Mouse (Mus musculus) brain, embryonic 14.5 days (tissue): Measurements from ENCODE around the gene Vamp1. TPM values are rescaled to one million over a fixed set of nuclear protein-coding genes. Genes with fewer than 3 reads are reported as not detected.
"Not testable (repeated sequence)": the region's sequence is repeated elsewhere in the genome, so short reads cannot be mapped to it uniquely, and the experiment has no call there.

Experiments
- DNase-seq: peaks from one replicate; pipeline ENCODE4 v3.0.0-alpha.2; 2011; ENCODE audit warnings: low read depth
- CTCF ChIP-seq: fragments of 200-500 bp; IDR thresholded peaks from 2 replicates; pipeline ENCODE4 v1.5.1; 2012; ENCODE audit warnings: inconsistent platforms, mild to moderate bottlenecking, moderate library complexity, borderline replicate concordance; ENCODE audit not compliant: insufficient read depth, insufficient read length; ENCODE audit errors: extremely low read depth
- POLR2A ChIP-seq: fragments of 200-500 bp; IDR thresholded peaks from 2 replicates; pipeline ENCODE4 v1.6.1; 2012; ENCODE audit warnings: mild to moderate bottlenecking, inconsistent platforms, borderline replicate concordance; ENCODE audit not compliant: poor library complexity, insufficient read depth, insufficient read length, severe bottlenecking; ENCODE audit errors: extremely low read depth
- polyA plus RNA-seq: library from polyadenylated mRNA; depleted of rRNA; stranded (reverse); fragments of >200 nt; gene quantifications from 2 replicates; pipeline ENCODE4 v1.2.3, GENCODE M21; 2012; rRNA removed

Gene Vamp1
- polyA plus RNA-seq, 1 experiment, result 19.9 TPM

DNA sequence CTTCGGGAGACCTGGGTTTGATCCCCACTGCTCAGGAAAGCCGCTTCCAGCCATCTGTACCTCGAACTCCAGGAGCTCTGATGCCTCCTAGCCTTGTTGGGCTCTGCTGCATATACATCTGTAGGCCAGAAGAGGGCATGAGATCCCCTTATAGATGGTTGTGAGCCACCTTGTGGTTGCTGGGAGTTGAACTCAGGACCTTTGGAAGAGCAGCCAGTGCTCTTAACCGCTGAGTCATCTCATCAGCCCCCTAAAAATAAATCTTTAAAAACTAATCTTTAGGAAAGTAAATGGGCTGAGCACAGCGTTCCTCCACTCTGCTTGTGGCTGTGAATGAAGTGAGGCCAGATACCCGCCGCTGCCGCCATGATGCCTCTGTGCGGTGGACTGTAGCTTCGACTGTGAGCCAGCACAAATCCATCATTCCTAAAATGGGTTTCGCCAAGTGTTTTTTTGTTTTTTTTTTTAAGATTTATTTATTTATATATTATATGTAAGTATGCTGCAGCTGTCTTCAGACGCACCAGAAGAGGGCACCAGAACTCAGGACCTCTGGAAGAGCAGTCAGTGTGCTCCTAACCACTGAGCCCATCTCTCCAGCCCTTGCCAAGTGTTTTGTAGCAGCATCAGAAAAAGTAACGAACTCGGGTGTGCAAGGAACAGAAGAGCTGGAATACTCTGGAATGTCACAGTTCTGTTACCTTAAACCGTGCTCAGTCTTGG is 59.7 kb downstream of the Vamp1 start:
- TF ChIP-seq POLR2A (no peak), CTCF (peak; percentile 38; the same call in 1 of the 2 replicates)

DNA sequence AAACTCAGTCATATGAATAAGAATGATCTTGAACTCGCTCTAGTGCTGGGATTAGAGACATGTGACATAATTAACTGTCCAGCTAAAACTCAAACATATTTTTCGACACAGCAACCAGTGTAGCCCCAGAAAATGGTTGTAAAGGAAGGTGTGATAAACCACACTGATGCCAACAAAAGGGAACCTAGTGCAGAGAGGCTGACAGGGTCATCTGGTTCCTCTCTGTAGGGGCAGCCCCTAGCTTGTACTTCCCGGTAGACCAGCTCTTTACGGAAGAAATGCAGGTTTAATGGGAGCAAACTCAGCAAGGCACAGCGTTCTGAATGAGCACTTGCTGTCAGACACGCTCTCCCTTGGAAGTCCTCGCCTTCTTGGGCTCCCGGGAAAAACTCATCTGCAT is 64.4 kb downstream of the Vamp1 start:
- no peak for DNase-seq
- TF ChIP-seq CTCF (no peak), POLR2A (no peak)

More for the DNA sequence above, 59.7 kb downstream of the Vamp1 start:
- peak; percentile 70 for DNase-seq

DNA sequence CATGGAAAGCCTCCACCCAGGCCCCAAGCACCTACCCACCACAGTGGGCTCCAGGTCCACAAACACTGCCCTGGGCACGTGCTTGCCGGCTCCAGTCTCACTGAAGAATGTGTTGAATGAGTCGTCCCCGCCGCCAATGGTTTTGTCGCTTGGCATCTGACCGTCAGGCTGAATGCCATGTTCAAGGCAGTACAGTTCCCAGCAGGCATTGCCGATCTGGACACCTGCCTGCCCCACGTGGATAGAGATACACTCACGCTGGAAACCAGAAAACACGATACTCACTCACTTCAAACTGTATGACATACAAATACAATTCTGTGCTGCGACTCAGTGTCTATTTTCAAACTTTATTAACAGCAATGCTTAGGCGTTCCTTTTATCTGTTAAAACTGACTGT is 67.4 kb downstream of the Vamp1 start:
- not testable (repeated sequence) for DNase-seq

DNA sequence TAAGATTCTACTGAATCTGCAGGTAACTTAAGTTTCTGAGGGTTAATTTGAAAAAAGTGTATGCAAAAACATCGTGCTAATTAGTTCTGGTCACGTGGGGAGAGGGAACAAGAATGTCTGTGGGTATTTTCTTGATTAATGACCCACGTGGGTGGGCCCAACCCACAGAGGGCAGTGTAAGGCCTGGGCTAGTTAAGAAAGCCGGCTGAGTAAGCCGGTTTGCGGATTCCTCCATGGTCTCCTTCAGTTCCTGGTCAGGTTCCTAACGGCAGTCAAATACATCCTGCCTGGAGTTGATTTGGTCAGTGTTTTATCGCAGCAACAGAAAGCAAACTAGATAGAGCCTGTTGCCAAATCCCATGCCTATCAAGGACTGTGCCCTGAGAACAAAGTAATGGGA is 68.9 kb downstream of the Vamp1 start:
- TF ChIP-seq CTCF (no peak), POLR2A (no peak)

DNA sequence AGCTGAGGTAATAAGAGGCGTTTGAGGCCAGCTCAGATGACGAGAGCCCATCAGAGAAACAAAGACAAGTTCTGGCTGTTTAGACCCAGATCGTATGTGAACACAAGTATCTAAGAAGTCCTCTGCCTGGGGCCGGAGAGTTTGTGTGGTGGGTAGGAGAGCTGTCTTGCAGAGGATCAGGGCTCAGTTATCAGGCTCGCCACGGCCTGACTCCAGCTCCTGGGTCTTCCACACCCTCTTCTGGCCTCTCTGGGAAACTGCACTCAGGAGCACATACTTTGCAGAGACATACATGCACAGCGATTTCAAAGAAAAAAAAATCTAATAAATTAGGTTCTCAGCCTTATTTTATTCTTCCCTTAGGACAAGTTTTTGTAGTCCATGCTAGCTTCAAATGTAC is 69.4 kb downstream of the Vamp1 start:
- DNase-seq, result no peak
- no peak for TF ChIP-seq CTCF
- TF ChIP-seq POLR2A, result no peak

More for the DNA sequence above, 68.9 kb downstream of the Vamp1 start:
- DNase-seq, result peak; percentile 10

DNA sequence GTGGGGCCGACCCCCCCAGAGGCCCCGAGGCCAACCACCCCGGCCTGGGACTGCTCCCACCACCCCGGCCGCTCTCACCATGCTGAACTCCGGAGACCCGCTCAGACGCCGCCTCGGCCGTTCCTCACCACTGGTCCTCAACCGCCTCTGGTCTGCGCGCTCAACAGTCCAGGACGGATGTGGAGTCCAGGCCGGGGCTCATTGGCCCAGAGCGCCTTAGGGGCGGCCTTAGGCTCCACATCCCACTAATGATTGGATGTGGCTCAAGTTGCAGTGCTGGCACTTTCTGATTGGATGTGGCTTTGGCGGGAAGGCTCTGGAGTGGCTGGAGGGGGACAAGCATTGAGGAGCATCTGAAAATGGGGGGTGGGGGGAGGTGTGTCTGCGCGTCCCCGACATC is 70.5 kb downstream of the Vamp1 start, which contains the start of gene Tuba3a:
TSS of gene Tuba3a (minus strand) at position 153 of the 400 bp plus-strand sequence.
- TF ChIP-seq CTCF (no peak), POLR2A (no peak)
- DNase-seq, result no peak

DNA sequence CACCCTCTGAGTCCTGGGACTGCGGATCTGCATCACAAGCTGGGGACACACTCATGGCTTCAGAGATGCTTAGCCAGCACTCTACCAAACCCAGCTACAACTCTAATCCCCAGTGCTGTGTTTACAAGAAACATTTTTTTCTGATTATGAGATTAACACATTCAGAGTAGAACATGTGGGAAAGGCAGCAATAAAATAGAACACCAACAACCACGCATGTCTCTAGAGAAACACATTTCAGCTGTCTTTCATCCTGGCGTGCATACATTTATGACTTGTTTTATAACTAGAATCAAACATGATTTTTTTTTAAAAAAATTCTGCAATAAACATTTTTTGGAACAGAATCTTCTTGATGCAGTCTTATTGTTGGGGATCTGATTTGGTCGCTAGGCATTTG is 71.6 kb downstream of the Vamp1 start:
- no peak for DNase-seq
- TF ChIP-seq CTCF, result no peak
- TF ChIP-seq POLR2A, result no peak

DNA sequence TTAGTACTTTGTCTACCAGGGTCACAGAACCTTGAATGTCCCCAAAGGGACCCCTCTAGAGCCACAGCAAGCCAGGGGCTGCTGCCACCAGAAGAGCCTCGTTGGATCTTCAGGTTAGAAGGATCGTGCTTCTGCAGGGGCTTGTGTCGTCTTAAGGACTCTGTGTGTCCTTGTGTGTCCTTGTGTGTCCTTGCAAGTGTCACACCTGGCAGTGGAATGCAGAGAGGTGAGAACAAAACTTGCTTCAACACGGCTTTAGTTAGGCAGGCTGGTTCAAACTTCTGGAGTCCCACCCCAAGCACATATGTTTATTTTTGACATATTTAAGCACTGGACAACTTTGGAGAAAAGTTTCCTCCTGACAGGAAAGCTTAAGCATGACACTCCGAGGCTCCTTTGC is 73.4 kb downstream of the Vamp1 start:
- no peak for DNase-seq
- TF ChIP-seq CTCF (no peak), POLR2A (no peak)

DNA sequence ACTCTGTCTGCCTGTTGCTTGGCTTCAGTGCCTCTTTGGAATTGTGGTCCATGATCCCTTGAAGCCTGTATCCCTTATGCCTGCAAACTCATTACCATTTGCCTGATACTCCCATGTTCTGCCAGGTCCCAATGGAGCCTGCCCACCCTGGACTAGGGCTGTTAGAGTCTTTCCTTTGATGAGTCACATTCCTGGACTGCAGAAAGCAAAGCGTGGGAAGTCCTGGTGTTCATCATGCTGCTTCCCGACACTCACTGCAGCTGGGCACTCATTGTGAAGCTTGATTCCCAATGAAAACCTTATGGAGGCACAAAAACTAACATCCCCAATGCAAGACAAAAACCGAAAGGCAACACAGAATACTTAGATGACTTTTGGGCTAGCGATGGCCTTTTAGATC is 76.0 kb downstream of the Vamp1 start:
- DNase-seq, result no peak
- no peak for TF ChIP-seq CTCF
- TF ChIP-seq POLR2A, result no peak

DNA sequence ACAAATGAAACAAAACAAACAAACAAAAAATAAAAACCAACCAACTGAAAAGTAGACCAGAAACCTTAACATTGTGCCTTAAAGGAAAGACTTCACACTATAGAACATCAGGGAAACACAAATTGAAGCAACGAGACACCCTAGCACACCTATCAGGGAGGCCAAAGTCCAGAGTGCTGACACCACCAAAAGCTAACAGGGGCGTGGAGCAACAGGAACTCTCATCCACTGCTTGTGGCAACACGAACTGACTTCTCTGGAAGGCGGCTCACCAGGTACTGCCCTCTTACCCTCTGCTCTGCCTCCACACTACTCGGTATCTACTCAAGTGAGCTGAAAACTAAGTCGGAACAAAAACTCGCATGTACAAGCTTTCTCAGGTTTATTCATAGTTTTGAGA is 76.9 kb downstream of the Vamp1 start:
- DNase-seq, result no peak
- TF ChIP-seq CTCF, result no peak
- no peak for TF ChIP-seq POLR2A

DNA sequence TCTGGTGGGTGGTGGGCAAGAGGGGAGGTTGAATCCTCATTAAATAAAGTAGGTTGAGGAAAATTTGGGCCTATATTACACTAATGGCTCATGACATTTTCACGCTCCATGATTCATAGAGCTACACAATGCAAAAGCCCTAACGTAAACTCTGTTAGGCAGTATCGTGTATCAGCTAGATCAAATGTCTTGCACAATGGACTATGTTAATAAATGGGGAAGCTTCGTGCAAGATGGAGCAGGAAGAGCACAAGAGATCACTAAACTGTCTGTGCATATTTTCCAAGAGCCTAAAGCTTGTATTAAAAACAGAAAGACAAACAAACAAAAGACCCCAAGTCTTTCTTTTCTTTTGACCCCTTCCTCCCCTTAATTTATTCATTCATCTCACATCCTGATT is 78.7 kb downstream of the Vamp1 start:
- DNase-seq, result no peak
- TF ChIP-seq POLR2A (no peak), CTCF (no peak)

Other genes starting within 250 kb of the Vamp1 start
- gene Pianp, start 218.9 kb upstream of the Vamp1 start, polyA plus RNA-seq, result 49.8 and 68.1 TPM in 2 replicates
- gene Zfp384, start 206.4 kb upstream of the Vamp1 start, polyA plus RNA-seq, result 107 and 118 TPM in 2 replicates
- gene Ing4, start 175.8 kb upstream of the Vamp1 start, polyA plus RNA-seq, result 127 and 169 TPM in 2 replicates
- 29.5 and 32.6 TPM in 2 replicates for gene Acrbp, start 165.9 kb upstream of the Vamp1 start, polyA plus RNA-seq
- gene Lpar5, start 147.6 kb upstream of the Vamp1 start, polyA plus RNA-seq, result 1.0 and 1.2 TPM in 2 replicates
- gene Chd4, start 119.6 kb upstream of the Vamp1 start, polyA plus RNA-seq, result 69.8 and 142 TPM in 2 replicates
- 32.6 and 34.6 TPM in 2 replicates for gene Nop2, start 83.6 kb upstream of the Vamp1 start, polyA plus RNA-seq
- 29.9 TPM in 2 replicates for gene Iffo1, start 70.3 kb upstream of the Vamp1 start, polyA plus RNA-seq
- gene Gapdh, start 49.1 kb upstream of the Vamp1 start, polyA plus RNA-seq, result 2,343 and 3,527 TPM in 2 replicates
- 169 and 213 TPM in 2 replicates for gene Ncapd2, start 23.9 kb upstream of the Vamp1 start, polyA plus RNA-seq
- gene Mrpl51, start 23.8 kb upstream of the Vamp1 start, polyA plus RNA-seq, result 48.9 and 54.4 TPM in 2 replicates
- 2.7 and 3.1 TPM in 2 replicates for gene Tapbpl, start 16.3 kb downstream of the Vamp1 start, polyA plus RNA-seq
- gene Cd27, start 21.5 kb downstream of the Vamp1 start, polyA plus RNA-seq, result 0.15 and 0.24 TPM in 2 replicates
- not detected in 2 replicates for gene Tuba3a, start 70.5 kb downstream of the Vamp1 start, polyA plus RNA-seq
- 14.2 and 20.7 TPM in 2 replicates for gene Ltbr, start 98.3 kb downstream of the Vamp1 start, polyA plus RNA-seq
- 0.54 and 0.62 TPM in 2 replicates for gene Scnn1a, start 105.1 kb downstream of the Vamp1 start, polyA plus RNA-seq
- 18.5 and 19.4 TPM in 2 replicates for gene Tnfrsf1a, start 133.8 kb downstream of the Vamp1 start, polyA plus RNA-seq
- 0.13 and 0.23 TPM in 2 replicates for gene Plekhg6, start 165.2 kb downstream of the Vamp1 start, polyA plus RNA-seq